Mouse (Mus musculus): ENCODE data around the gene Hand2. TPM values are rescaled to one million over a fixed set of nuclear protein-coding genes. Genes with fewer than 3 reads are reported as not detected.
A peak's percentile ranks its signal among the peaks of the same experiment; 100 is the strongest.

The Hand2 gene
- polyA plus RNA-seq, 1 experiment from 2014 or later = 9.4 TPM

GRCm38 (mm10) chr8:57334714-57335113, 13.9 kb downstream of the Hand2 start:
- Histone ChIP-seq H3K4me1 (no peaks in the 10 kb centered on the region), H3K36me3 (no peaks in the 10 kb centered on the region), H3K4me3 (replicated peaks) (no peak overlapping the region), H3K27ac (no peak overlapping the region), H3K4me2 (peak overlapping the region; percentile 54; the same call in 1 of the 2 replicates), H3K27me3 (replicated peaks) (peaks cover 31% of the 10 kb centered on the region), H3K9me3 (no peaks in the 10 kb centered on the region), H3K9ac (no peak overlapping the region)
- WGBS = 23% methylated on average over 5 of the region's 5 CpGs
- no peak for ATAC-seq (ENCODE audit: insufficient read depth, low FRiP score, low read depth)

GRCm38 (mm10) chr8:57337271-57338030, 16.7 kb downstream of the Hand2 start:
- H3K27me3 ChIP-seq (replicated peaks) = peaks cover 50% of the 10 kb centered on the region
- H3K4me1 ChIP-seq = peaks cover 14% of the 10 kb centered on the region; the same call in 1 of the 2 replicates
- H3K4me2 ChIP-seq = no peak overlapping the region
- H3K9me3 ChIP-seq = no peaks in the 10 kb centered on the region
- H3K27ac ChIP-seq = no peak overlapping the region
- 56% methylated on average over 4 of the region's 4 CpGs for WGBS
- no peak overlapping the region for H3K4me3 ChIP-seq (replicated peaks)
- no peaks in the 10 kb centered on the region for H3K36me3 ChIP-seq
- H3K9ac ChIP-seq = no peak overlapping the region
- ATAC-seq (ENCODE audit: insufficient read depth, low FRiP score, low read depth) = no peak

GRCm38 (mm10) chr8:57339711-57340650, 19.2 kb downstream of the Hand2 start:
- Histone ChIP-seq H3K4me1 (peaks cover 14% of the 10 kb centered on the region; the same call in 1 of the 2 replicates), H3K9ac (no peak overlapping the region), H3K4me2 (0 out of 2 replicates have a peak overlapping the region, but pooled peaks have one; percentile 49), H3K27me3 (replicated peaks) (peaks cover 65% of the 10 kb centered on the region), H3K9me3 (no peaks in the 10 kb centered on the region), H3K36me3 (no peaks in the 10 kb centered on the region), H3K4me3 (replicated peaks) (no peak overlapping the region), H3K27ac (no peak overlapping the region)
- no peak for ATAC-seq (ENCODE audit: insufficient read depth, low FRiP score, low read depth)
- 39% methylated on average over 14 of the region's 14 CpGs for WGBS

- peak overlapping the region; percentile 31 for H3K4me3 ChIP-seq (replicated peaks)
- no peaks in the 10 kb centered on the region for H3K36me3 ChIP-seq
- H3K4me2 ChIP-seq = peak overlapping the region; percentile 49
- WGBS = 9% methylated on average over 41 of the region's 41 CpGs
- peaks cover 71% of the 10 kb centered on the region for H3K27me3 ChIP-seq (replicated peaks)
- ATAC-seq (ENCODE audit: insufficient read depth, low FRiP score, low read depth) = no peak
- H3K9me3 ChIP-seq = no peaks in the 10 kb centered on the region
- no peak overlapping the region for H3K9ac ChIP-seq
- peaks cover 14% of the 10 kb centered on the region; the same call in 1 of the 2 replicates for H3K4me1 ChIP-seq
- peak overlapping the region; percentile 50 for H3K27ac ChIP-seq
These were observed 20.2 kb downstream of the Hand2 start for GRCm38 (mm10) chr8:57340840-57341540.

- Histone ChIP-seq H3K27ac (peak overlapping the region; percentile 50), H3K4me3 (replicated peaks) (peak overlapping the region; percentile 31), H3K9me3 (no peaks in the 10 kb centered on the region), H3K9ac (no peak overlapping the region), H3K27me3 (replicated peaks) (peaks cover 76% of the 10 kb centered on the region), H3K4me1 (peaks cover 14% of the 10 kb centered on the region; the same call in 1 of the 2 replicates), H3K36me3 (no peaks in the 10 kb centered on the region), H3K4me2 (peak overlapping the region; percentile 49; the same call in 1 of the 2 replicates)
- 21% methylated on average over 6 of the region's 6 CpGs for WGBS
- ATAC-seq (ENCODE audit: insufficient read depth, low FRiP score, low read depth) = no peak
These were observed 20.7 kb downstream of the Hand2 start for GRCm38 (mm10) chr8:57341541-57341840.

- Histone ChIP-seq H3K4me3 (replicated peaks) (no peak overlapping the region), H3K9me3 (no peaks in the 10 kb centered on the region), H3K36me3 (no peaks in the 10 kb centered on the region), H3K4me2 (no peak overlapping the region), H3K4me1 (peaks cover 14% of the 10 kb centered on the region; the same call in 1 of the 2 replicates), H3K27ac (no peak overlapping the region), H3K9ac (no peak overlapping the region), H3K27me3 (replicated peaks) (peaks cover 83% of the 10 kb centered on the region)
- 30% methylated on average over 10 of the region's 12 CpGs for WGBS
- no peak for ATAC-seq (ENCODE audit: insufficient read depth, low FRiP score, low read depth)
These were observed 21.8 kb downstream of the Hand2 start for GRCm38 (mm10) chr8:57342386-57343090.

GRCm38 (mm10) chr8:57343731-57344315, 23.0 kb downstream of the Hand2 start:
- no peak overlapping the region for H3K9ac ChIP-seq
- 32% methylated on average over 6 of the region's 6 CpGs for WGBS
- no peak overlapping the region for H3K27ac ChIP-seq
- H3K27me3 ChIP-seq (replicated peaks) = peaks cover 87% of the 10 kb centered on the region
- H3K4me2 ChIP-seq = no peak overlapping the region
- no peak for ATAC-seq (ENCODE audit: insufficient read depth, low FRiP score, low read depth)
- H3K36me3 ChIP-seq = no peaks in the 10 kb centered on the region
- peaks cover 14% of the 10 kb centered on the region; the same call in 1 of the 2 replicates for H3K4me1 ChIP-seq
- H3K9me3 ChIP-seq = no peaks in the 10 kb centered on the region
- H3K4me3 ChIP-seq (replicated peaks) = no peak overlapping the region

GRCm38 (mm10) chr8:57344956-57345870, 24.4 kb downstream of the Hand2 start:
- Histone ChIP-seq H3K4me1 (peaks cover 11% of the 10 kb centered on the region; the same call in 1 of the 2 replicates), H3K27ac (no peak overlapping the region), H3K9ac (no peak overlapping the region), H3K4me3 (replicated peaks) (no peak overlapping the region), H3K27me3 (replicated peaks) (peaks cover 81% of the 10 kb centered on the region), H3K36me3 (no peaks in the 10 kb centered on the region), H3K4me2 (no peak overlapping the region), H3K9me3 (no peaks in the 10 kb centered on the region)
- no peak for ATAC-seq (ENCODE audit: insufficient read depth, low FRiP score, low read depth)
- 29% methylated on average over 23 of the region's 23 CpGs for WGBS

- H3K9me3 ChIP-seq = no peaks in the 10 kb centered on the region
- no peak overlapping the region for H3K9ac ChIP-seq
- H3K36me3 ChIP-seq = no peaks in the 10 kb centered on the region
- H3K27ac ChIP-seq = no peak overlapping the region
- ATAC-seq (ENCODE audit: insufficient read depth, low FRiP score, low read depth) = no peak
- WGBS = 38% methylated on average over 7 of the region's 7 CpGs
- no peak overlapping the region for H3K4me3 ChIP-seq (replicated peaks)
- peaks cover 6% of the 10 kb centered on the region; the same call in 1 of the 2 replicates for H3K4me1 ChIP-seq
- H3K4me2 ChIP-seq = no peak overlapping the region
- H3K27me3 ChIP-seq (replicated peaks) = peaks cover 78% of the 10 kb centered on the region
These were observed 25.6 kb downstream of the Hand2 start for GRCm38 (mm10) chr8:57346371-57346770.

GRCm38 (mm10) chr8:57347141-57347540, 26.4 kb downstream of the Hand2 start:
- Histone ChIP-seq H3K27me3 (replicated peaks) (peaks cover 77% of the 10 kb centered on the region), H3K4me1 (no peaks in the 10 kb centered on the region), H3K9me3 (no peaks in the 10 kb centered on the region), H3K27ac (no peak overlapping the region), H3K4me3 (replicated peaks) (no peak overlapping the region), H3K9ac (no peak overlapping the region), H3K36me3 (no peaks in the 10 kb centered on the region), H3K4me2 (no peak overlapping the region)
- no peak for ATAC-seq (ENCODE audit: insufficient read depth, low FRiP score, low read depth)
- WGBS = 59% methylated on average over 5 of the region's 5 CpGs

Measured in stomach, embryonic 15.5 days (tissue).